Mouse (Mus musculus) heart, postnatal 10 days (tissue): ENCODE measurements at regions not wholly inside any gene's neighbourhood (a gene's known extent, or its start where the extent isn't known, plus 50 kb on each side); places are given as distances from the start of the nearest gene placed in this dataset.
A peak's percentile ranks its signal among the peaks of the same experiment; 100 is the strongest.
"Not testable (repeated sequence)": the region's sequence is repeated elsewhere in the genome, so short reads cannot be mapped to it uniquely, and the experiment has no call there.

Experiments used
- DNase-seq, 2 experiments: peaks; one replicate each; pipeline ENCODE4 v3.0.0; 2021
- intact Hi-C: fragments of 180-260 bp; cut with DNase I; formaldehyde crosslinking; loops from one replicate; pipeline ENCODE4 v1.15.1; 2025

DNA sequence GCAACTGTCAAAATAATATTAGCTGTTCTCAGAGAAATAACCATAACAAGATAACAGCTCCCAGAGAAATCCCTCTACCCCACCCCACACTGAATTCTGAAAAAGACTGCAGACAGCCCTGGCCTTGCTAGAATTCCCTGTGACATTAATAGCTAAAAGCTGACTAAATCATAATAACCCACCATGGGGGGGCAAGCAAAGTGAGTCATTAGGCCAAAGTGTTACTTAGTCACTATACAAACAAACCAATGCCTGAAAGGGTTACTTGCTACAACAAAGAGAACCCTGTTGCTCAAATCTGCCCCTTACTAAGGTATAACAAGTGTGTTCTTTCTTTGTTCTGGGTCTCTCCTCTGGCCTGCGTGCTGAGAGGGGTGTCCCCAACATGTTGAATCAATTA lies 609.1 kb upstream of the Ppp6c start:
- intact Hi-C loops: no loop called here

DNA sequence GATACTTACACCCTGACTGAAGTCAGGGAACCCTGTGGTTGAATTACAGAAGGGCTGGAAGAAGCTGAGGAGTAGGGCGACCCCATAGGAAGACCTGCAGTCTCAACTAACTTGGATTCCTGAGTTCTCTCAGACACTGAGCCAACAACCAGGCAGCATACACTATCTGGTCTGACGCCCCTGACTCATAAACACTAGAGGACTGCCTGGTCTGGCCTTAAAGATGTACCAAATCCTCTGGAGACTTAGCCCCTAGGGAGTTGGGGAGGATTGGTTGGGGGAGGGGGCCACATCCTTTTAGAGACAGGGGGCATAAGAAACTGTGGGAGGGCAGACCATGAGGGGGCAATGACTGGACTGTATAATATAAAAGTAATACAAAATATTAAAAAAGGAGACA lies 597.6 kb upstream of the Ppp6c start:
- DNase-seq: no peak
- intact Hi-C loops: no loop called here

More for the DNA sequence above, 609.1 kb upstream of the Ppp6c start:
- DNase-seq: no peak

DNA sequence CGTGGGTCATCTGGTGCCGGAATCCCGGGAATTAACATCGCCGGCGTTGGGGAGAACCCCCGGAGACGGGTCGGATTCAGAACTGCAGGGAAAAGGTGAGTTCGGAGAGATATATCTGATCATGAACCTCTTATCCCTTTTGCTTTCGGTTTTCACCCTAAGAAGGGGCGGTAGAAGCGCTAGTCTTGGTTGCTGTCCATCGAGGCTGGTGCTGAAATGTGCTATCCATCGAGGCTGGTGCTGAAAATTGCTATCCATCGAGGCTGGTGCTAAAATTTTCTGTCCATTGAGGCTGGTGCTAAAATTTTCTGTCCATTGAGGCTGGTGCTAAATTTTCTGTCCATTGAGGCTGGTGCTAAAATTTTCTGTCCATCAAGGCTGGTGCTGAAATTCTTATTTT lies 580.4 kb upstream of the Ppp6c start:
- DNase-seq: peak; percentile 2 to 39
- intact Hi-C loops: not testable (repeated sequence)
